Mouse (Mus musculus) urinary bladder, postnatal 25 days (tissue): ENCODE measurements around the gene Cyth1.
A peak's percentile ranks its signal among the peaks of the same experiment; 100 is the strongest.

Experiments used
- DNase-seq: peaks from one replicate; pipeline ENCODE4 v3.0.0; 2022; ENCODE audit warnings: low spot score

Cyth1 gene

GRCm38 (mm10) chr11:118151423-118152180 lies 96.8 kb downstream of the Cyth1 start:
- no peak for DNase-seq

GRCm38 (mm10) chr11:118150115-118150701 lies 98.2 kb downstream of the Cyth1 start:
- no peak for DNase-seq

GRCm38 (mm10) chr11:118147877-118148637 lies 100.3 kb downstream of the Cyth1 start:
- DNase-seq: no peak

- no peak for DNase-seq
Measured at GRCm38 (mm10) chr11:118146446-118146845, 101.9 kb downstream of the Cyth1 start.

GRCm38 (mm10) chr11:118145771-118146351 lies 102.5 kb downstream of the Cyth1 start:
- peak; percentile 35 for DNase-seq

- no peak for DNase-seq
Measured at GRCm38 (mm10) chr11:118145092-118145491, 103.3 kb downstream of the Cyth1 start.

DNA sequence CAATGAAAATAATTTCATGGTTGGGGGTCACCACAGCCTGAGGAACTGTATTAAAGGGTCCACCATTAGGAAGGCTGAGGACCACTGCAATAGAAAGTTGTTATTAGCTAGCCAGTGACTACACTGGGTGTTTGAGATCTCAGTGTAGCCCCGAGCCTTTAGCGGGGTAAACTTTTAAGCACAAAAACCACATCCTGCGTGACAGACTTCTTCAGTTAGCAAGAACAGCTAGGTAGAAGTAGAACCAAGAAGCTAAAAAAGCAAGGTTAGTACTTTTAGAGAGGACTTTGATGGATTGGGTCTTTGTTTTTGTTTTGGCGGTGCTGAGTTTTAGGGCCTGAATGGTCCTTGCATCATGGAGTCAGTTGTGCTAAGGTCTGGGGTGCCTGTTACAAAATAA lies 104.7 kb downstream of the Cyth1 start:
- DNase-seq: no peak

GRCm38 (mm10) chr11:118142547-118143165 lies 105.7 kb downstream of the Cyth1 start:
- DNase-seq: no peak

DNA sequence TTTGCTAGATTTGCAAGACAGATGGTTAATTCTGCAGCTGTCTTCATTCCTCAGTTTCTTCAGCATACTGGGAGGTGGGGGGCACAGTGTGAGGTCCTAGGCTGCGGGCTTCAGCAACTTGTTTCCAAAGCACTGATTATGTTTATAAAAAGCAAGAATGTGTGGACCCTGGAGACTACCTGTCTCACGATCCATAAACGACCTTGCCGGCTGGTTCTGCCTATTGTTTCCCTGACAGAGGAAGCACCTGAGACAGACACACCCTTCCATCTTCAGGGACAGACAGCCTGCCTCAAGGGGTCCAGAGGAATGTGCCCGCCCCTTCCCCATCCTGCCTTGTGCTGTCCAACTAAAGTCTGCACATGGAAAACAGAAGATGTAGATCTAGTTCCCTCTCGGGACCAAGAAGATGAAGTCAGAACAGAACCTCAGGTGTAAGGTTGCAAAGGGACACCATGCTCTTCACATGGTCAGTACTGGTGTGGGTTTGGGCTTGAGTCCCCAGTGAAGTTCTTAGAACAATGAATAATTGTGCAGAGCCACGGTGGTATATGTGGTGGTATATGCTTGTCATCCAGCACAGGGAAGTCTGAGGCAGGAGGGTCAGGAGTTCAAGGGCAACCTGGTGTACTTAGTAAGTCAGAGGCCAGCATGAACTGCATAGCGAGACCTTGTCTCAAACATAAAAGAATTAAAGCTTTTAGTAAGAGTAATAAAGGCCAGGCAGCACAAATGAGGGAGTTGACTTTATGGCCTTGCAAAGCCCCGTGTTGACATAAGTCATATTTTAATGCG lies 107.4 kb downstream of the Cyth1 start:
- DNase-seq: no peak

- no peak for DNase-seq
Measured at GRCm38 (mm10) chr11:118138347-118138746, 110.0 kb downstream of the Cyth1 start.

GRCm38 (mm10) chr11:118136172-118136632 lies 112.2 kb downstream of the Cyth1 start:
- DNase-seq: no peak

DNA sequence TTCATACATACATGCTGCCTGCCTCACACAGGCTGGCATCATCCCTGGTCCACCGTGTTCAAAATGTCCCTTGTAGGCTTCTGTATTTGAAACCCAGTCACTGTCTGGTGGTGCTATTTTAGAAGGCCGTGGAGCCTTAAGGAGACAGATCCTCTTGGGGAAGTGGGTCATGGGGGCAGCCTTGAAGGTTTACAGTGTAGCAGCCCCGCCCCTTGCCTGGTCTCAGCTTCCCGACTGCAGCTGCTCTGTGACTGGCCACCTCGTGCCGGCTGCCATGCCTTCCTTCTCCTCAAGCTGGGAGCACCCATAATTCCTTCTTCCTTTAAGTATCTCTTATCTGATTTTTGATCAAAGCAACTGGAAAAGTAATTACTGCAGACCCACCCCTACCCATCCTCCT lies 113.1 kb downstream of the Cyth1 start:
- no peak for DNase-seq

- DNase-seq: no peak
Measured at GRCm38 (mm10) chr11:118133752-118134169, 114.6 kb downstream of the Cyth1 start.

GRCm38 (mm10) chr11:118133133-118133751 lies 115.2 kb downstream of the Cyth1 start:
- no peak for DNase-seq

DNA sequence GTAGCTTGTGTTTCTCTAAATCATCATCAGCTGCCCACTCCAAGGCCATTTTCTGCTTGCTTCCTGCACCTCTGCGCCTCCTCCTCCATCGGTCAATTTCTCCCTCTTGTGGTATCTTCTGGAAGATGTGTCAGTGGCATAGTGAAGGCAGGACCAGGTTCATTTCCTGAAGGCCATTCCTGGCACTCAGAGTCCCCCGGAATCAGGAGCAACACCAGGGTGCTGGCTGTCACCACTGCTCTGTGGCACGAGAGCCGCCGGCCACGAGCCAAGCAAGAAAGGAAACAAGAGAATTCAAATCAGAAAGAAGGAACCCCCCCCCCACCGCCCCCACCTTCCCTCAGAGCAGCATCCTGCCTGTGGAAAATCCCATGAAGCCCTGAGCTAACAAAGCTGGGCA lies 116.3 kb downstream of the Cyth1 start:
- no peak for DNase-seq

GRCm38 (mm10) chr11:118130534-118130933 lies 117.9 kb downstream of the Cyth1 start, which contains the start of gene Dnah17:
Gene Dnah17 (minus strand): TSS chr11:118130634.
- DNase-seq: no peak

GRCm38 (mm10) chr11:118129812-118130211 lies 118.6 kb downstream of the Cyth1 start:
- no peak for DNase-seq

GRCm38 (mm10) chr11:118121592-118121991 lies 126.8 kb downstream of the Cyth1 start:
- DNase-seq: no peak

DNA sequence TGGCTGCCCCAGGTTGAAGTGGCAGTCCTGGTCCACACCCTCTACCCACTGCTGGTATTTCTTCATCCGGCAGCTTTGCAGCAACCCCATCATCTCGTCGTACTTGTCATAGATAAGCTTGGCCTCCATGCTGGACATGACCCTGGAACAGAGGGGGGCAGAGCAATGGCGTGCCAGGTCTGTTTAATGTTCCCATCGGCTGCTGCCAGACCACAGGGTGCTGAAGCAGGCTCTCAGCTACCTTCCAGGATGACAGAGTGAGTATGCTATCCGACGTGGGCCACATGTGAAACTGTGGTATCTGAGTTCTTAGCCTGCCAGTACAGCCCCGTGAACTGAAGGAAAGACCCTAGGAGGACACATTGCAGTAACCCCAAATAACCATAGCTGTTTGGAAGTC lies 129.6 kb downstream of the Cyth1 start:
- DNase-seq: no peak

GRCm38 (mm10) chr11:118114581-118115110 lies 133.7 kb downstream of the Cyth1 start:
- DNase-seq: no peak
